ENCODE assay signal across 8 mouse cellular contexts in the genomic region with DNA sequence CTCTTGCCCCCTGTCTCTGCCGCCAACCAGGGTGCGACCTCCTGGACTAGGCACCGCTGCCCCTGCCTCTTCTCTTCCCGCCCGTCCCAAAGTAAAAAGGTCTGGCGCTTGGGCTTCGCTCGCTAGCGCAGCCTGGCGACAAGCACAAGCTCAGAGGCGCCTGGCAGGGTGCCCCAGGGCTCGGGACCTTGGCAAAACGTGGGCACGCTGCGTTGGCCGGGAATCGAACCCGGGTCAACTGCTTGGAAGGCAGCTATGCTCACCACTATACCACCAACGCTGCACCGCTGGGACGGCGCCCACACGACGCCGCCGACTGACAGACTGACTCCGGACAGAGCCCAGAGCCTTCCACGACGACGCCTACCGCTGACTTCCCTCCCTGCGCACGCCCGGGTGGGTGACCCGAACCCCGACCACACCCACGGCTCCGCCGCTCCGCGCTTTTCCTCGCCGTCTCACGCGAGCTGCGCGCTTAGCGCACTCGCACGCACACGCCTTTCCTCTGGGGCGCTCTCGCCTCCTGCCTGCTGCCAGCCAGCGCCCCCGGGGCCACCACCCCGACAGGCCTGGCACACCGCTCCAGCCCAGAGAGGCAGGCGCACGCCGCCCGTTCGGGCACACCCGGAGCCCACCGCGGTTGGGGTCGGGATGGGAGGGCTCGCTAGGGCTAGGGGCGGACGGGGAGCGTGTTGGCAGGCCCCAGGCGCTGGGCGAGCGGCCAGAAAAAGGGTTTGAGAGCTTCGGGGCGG. TPM values are rescaled to one million over a fixed set of nuclear protein-coding genes. Genes with fewer than 3 reads are reported as not detected.
DNase-seq lines count a peak whose midpoint lies in the region; ATAC-seq and TF ChIP-seq lines count a peak whose summit lies in the region.
"Not testable (repeated sequence)": the region's sequence is repeated elsewhere in the genome, so short reads cannot be mapped to it uniquely, and the experiment has no call there.

Fcgr3 (minus strand) TSS at position 445 of the 752 bp plus-strand sequence.

- POLR2A ChIA-PET in Patski (lab: Charles Lee), result not testable (repeated sequence)

- not testable (repeated sequence) for H3K27me3 ChIP-seq in Patski
- peaks cover 41% of the 10 kb centered on the region for H3K27me3 ChIP-seq in hindbrain, embryonic 12.5 days

- H3K4me2 ChIP-seq in hindbrain, embryonic 12.5 days (replicated peaks), result peak within 1 kb of the TSS; percentile 36

- TF ChIP-seq CTCF in Patski (IDR thresholded peaks at IDR 0.05), result peak; percentile 54

- H3K9me3 ChIP-seq in hindbrain, embryonic 12.5 days (replicated peaks), result not testable (repeated sequence)

- WGBS in hindbrain, embryonic 12.5 days, result 2% methylated on average over 43 of the region's 75 CpGs

- CTCF ChIA-PET in Patski (lab: Charles Lee), result not testable (repeated sequence)

- not testable (repeated sequence) for DNase-seq in Patski (ENCODE audit: low read depth, low spot score)
- DNase-seq in cerebellum, postnatal 25 days, result peak; percentile 79 to 81
- DNase-seq in frontal cortex, postnatal 25 days (ENCODE audit: low spot score in 2 of 2), result peak; percentile 82 to 88
- DNase-seq in layer of hippocampus, postnatal 14 days (ENCODE audit: low spot score in 2 of 2), result peak; percentile 86 to 94
- peak; percentile 78 for DNase-seq in lung, postnatal 14 days
- DNase-seq in ovary, postnatal 14 days (ENCODE audit: low spot score), result peak; percentile 90
- peak; percentile 73 for DNase-seq in thymus, postnatal 14 days

- H3K27ac ChIP-seq in hindbrain, embryonic 12.5 days, result not testable (repeated sequence)

- peak; percentile 48 for ATAC-seq in Patski
- ATAC-seq in hindbrain, embryonic 12.5 days (ENCODE audit: low FRiP score), result peak; percentile 54

- in situ Hi-C loops in Patski (cut with MboI; ENCODE audit: low pct_unique_long_range_greater_than_20kb), result not testable (repeated sequence)

- H3K36me3 ChIP-seq in hindbrain, embryonic 12.5 days, result not testable (repeated sequence)

- not testable (repeated sequence) for H3K4me1 ChIP-seq in hindbrain, embryonic 12.5 days

- H3K9ac ChIP-seq in hindbrain, embryonic 12.5 days, result not testable (repeated sequence)

- peak within 1 kb of the TSS; percentile 29 for H3K4me3 ChIP-seq in hindbrain, embryonic 12.5 days

RNA-seq across cellular contexts. Expression of gene Fcgr3, which starts in this region (rescaled TPM):
- 0.05 TPM for polyA plus RNA-seq in Patski (2021)
- polyA plus RNA-seq in hindbrain, embryonic 12.5 days (2016; fragmentation: Nextera tagmentation; extraction: Ambion mirVana), result 7.2 and 9.1 TPM in 2 replicates
- total RNA-seq in layer of hippocampus, postnatal 14 days (2021), result 10 to 100 TPM; 10.2 to 11.6 TPM

Comparison
In these comparisons a context has a peak if more than half of its experiments do, and no peak if none do; other contexts are left out.
1. Peak in ATAC-seq in Patski; RNA of the gene not detected or under 1 TPM.